Mouse (Mus musculus): ENCODE measurements around the gene Atp12a.

DNA sequence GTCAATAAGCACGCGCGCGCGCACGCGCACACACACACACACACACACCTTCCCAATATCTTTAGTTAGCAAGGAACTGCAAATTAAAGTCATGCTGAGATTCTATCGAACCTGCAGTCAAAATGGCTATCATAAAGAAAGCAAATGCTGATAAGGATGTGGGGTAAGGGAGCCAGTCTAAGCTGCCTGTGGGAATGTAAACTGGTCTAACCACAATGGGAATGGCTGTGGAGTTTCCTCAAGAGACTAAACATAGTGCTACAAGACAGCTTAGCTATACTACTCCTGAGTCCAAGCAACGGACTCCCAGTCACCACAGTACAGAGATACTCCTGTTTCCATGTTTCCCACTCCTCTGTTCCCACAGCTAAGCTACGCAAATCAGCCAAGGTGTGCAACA, 28.8 kb upstream of the Atp12a start:
- no peak for TF ChIP-seq POLR2A (IDR thresholded peaks at IDR 0.05; ENCODE audit: borderline replicate concordance, extremely low read depth, insufficient read depth, insufficient read length, poor library complexity, severe bottlenecking)
- TF ChIP-seq CTCF (IDR thresholded peaks at IDR 0.05; ENCODE audit: borderline replicate concordance, extremely low read depth, insufficient read depth, insufficient read length): no peak
